Mouse (Mus musculus) cortical plate, adult 2 months (tissue): ENCODE results near the gene Sox6.

Experiments used
- CTCF ChIP-seq: fragments of 200-500 bp; IDR thresholded peaks from 2 replicates; pipeline ENCODE4 v1.5.1; 2011; ENCODE audit warnings: mild to moderate bottlenecking, control low read depth, low read length; ENCODE audit not compliant: insufficient read depth; ENCODE audit errors: extremely low read depth
- POLR2A ChIP-seq: fragments of 200-500 bp; IDR thresholded peaks from 2 replicates; pipeline ENCODE4 v1.6.1; 2011; ENCODE audit warnings: mild to moderate bottlenecking, low read length, control low read depth; ENCODE audit not compliant: insufficient read depth; ENCODE audit errors: extremely low read depth

GRCm38 (mm10) chr7:115889926-115890325 lies 148.7 kb downstream of the Sox6 start:
- TF ChIP-seq CTCF, result no peak
- TF ChIP-seq POLR2A, result no peak
